Mouse (Mus musculus) cerebellum, adult 2 months (tissue): ENCODE data around the gene Cryz.

Experiments
- CTCF ChIP-seq: fragments of 200-500 bp; IDR thresholded peaks from 2 replicates; pipeline ENCODE4 v1.5.1; 2011; ENCODE audit warnings: low read depth, mild to moderate bottlenecking, control low read depth, low read length, moderate library complexity, borderline replicate concordance; ENCODE audit not compliant: insufficient read depth
- POLR2A ChIP-seq: fragments of 200-500 bp; IDR thresholded peaks from 2 replicates; pipeline ENCODE4 v1.6.1; 2011; ENCODE audit warnings: low read length, control low read depth, borderline replicate concordance; ENCODE audit not compliant: insufficient read depth

DNA sequence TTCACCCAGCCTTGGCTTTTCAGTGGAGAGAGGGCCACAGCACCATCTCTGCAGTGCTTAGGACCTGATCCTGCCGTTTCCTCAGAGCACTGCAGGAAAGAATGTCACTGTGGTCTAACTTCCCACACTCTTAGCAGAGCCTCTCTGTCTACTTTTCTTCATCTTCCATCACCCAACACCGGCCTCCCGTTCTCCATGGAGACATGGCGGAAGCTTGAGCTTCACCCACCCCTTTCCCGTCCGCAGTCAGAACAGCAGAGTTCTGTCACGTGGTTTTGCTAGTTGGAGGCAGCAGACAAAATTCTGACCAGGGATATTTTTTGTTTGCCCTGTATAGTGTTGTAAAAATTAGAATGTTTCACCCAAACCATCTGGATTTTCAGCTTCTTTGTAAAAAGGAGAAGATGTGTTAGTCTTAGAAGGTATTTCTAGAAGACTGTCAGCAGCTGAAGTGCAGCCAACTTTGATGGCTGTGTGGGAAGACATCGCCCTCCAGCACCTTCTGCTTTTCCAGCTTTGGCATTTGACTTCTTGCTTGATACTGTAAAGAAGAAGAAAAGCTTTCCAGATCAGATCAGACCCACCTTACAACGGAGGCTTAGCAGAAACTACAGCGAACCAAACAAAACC, 54.8 kb downstream of the Cryz start:
- TF ChIP-seq POLR2A = no peak
- no peak for TF ChIP-seq CTCF
